In the genomic region with DNA sequence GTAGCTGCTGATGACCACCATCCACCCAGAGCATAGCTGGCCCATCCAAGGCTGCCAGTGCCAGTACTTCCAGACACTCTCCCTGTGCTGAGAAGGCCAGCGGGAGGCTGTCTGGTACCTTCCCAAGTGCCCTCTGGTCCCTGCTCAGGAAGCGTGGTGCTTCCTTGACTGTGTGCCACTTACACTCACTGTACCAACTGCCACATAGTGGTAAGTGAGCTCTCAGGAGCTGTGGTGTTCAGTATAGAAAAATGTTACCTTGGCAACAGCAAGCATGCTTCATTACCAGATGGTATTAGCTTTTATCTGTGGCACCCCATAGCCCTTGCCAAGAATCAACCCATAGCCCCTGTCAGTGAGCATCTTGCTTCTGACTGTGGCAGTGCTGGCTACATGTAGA, we compare ENCODE assay signal across 11 mouse cellular contexts.
A peak's percentile ranks its signal among the peaks of the same experiment; 100 is the strongest.
DNase-seq lines count a peak whose midpoint lies in the region; ATAC-seq and TF ChIP-seq lines count a peak whose summit lies in the region.
"Had no signal": no experiment of that assay in that cellular context is flagged by ENCODE, and none has a peak within 500 bp of the region (broad histone marks: within the 10 kb centered on the region; RNA-seq: fewer than 3 reads in every experiment).

No protein-coding gene starts in this region.

- no peaks in the 10 kb centered on the region for H3K4me1 ChIP-seq in lung, postnatal 0 days (ENCODE audit: insufficient read depth, low read depth, low read length)
- H3K4me1 ChIP-seq: embryonic facial prominence, embryonic 12.5 days; liver, embryonic 12.5 days had no signal

- 90% methylated on average over 2 of the region's 2 CpGs for WGBS in lung, postnatal 0 days

- H3K27ac ChIP-seq in lung, postnatal 0 days (ENCODE audit: low read length), result no peak overlapping the region
- H3K27ac ChIP-seq: embryonic facial prominence, embryonic 12.5 days; liver, embryonic 12.5 days had no signal

- ATAC-seq in cerebellum, adult (ENCODE audit: insufficient number of reproducible peaks, low FRiP score, low TSS enrichment), result 0 out of 2 replicates have a peak, but pooled peaks have one; percentile 61
- no peak for ATAC-seq in lung, postnatal 0 days
- ATAC-seq: liver, embryonic 12.5 days had no signal

- no peak overlapping the region for H3K9ac ChIP-seq in lung, postnatal 0 days (replicated peaks; ENCODE audit: low read depth)
- H3K9ac ChIP-seq: embryonic facial prominence, embryonic 12.5 days; liver, embryonic 12.5 days had no signal

- no peak overlapping the region for H3K4me2 ChIP-seq in lung, postnatal 0 days (replicated peaks; ENCODE audit: low read depth, low read length)
- H3K4me2 ChIP-seq: embryonic facial prominence, embryonic 12.5 days; liver, embryonic 12.5 days had no signal

- no peak for DNase-seq in cerebellum, postnatal 4 days (ENCODE audit: low spot score in 2 of 2)
- DNase-seq in layer of hippocampus, adult 11-12 months (ENCODE audit: low spot score), result peak; percentile 47
- no peak for DNase-seq in layer of hippocampus, postnatal 10 days (ENCODE audit: low spot score in 2 of 2)
- DNase-seq in cerebellum, adult 9-11 months, result peak; percentile 61
- peak; percentile 60 to 70 for DNase-seq in kidney, postnatal 36 days
- DNase-seq in lung, postnatal 0 days (ENCODE audit: low spot score), result no peak
- DNase-seq in yolk sac, embryonic 10.5 days (ENCODE audit: low spot score), result no peak
- DNase-seq: lung, postnatal 36 days had no signal

- no peak for TF ChIP-seq EP300 in lung, postnatal 0 days (IDR thresholded peaks at IDR 0.05)

- H3K9me3 ChIP-seq in lung, postnatal 0 days (ENCODE audit: low read length), result no peaks in the 10 kb centered on the region
- H3K9me3 ChIP-seq: embryonic facial prominence, embryonic 12.5 days; liver, embryonic 12.5 days had no signal

- H3K27me3 ChIP-seq in lung, postnatal 0 days (replicated peaks; ENCODE audit: insufficient read depth, low read length), result no peaks in the 10 kb centered on the region
- H3K27me3 ChIP-seq: embryonic facial prominence, embryonic 12.5 days; liver, embryonic 12.5 days had no signal

- H3K36me3 ChIP-seq in lung, postnatal 0 days (ENCODE audit: insufficient read depth, low read length), result no peaks in the 10 kb centered on the region
- H3K36me3 ChIP-seq: liver, embryonic 12.5 days had no signal

- no peak for TF ChIP-seq CTCF in lung, postnatal 0 days (IDR thresholded peaks at IDR 0.05)

- no peak overlapping the region for H3K4me3 ChIP-seq in lung, postnatal 0 days (ENCODE audit: low read depth, low read length)
- H3K4me3 ChIP-seq: embryonic facial prominence, embryonic 12.5 days; liver, embryonic 12.5 days had no signal

Comparison
In these comparisons a context has a peak if more than half of its experiments do, and no peak if none do; other contexts are left out.
1. DNase-seq: peak in layer of hippocampus, adult 11-12 months (single experiment), cerebellum, adult 9-11 months (single experiment) and kidney, postnatal 36 days (2 of 2); none in cerebellum, postnatal 4 days (0 of 2), layer of hippocampus, postnatal 10 days (0 of 2), lung, postnatal 0 days (single experiment) and yolk sac, embryonic 10.5 days (single experiment).